Mouse (Mus musculus) lung, embryonic 14.5 days (tissue): ENCODE measurements around the gene Trim15. TPM values are rescaled to one million over a fixed set of nuclear protein-coding genes. Genes with fewer than 3 reads are reported as not detected.

Source experiments
- ATAC-seq: fragments of 200-750 bp; cut with Nextera tagmentation; 2 replicates; pipeline ENCODE4 v1.8.0; 2017; ENCODE audit warnings: mild to moderate bottlenecking, moderate TSS enrichment, moderate library complexity; ENCODE audit not compliant: insufficient read depth
- DNase-seq: peaks from one replicate; pipeline ENCODE4 v3.0.0-alpha.2; 2015
- H3K27ac ChIP-seq: fragments of 300-500 bp; sonication (generic); 2 replicates; pipeline ENCODE4 v1.5.1; 2014; ENCODE audit warnings: low read depth, mild to moderate bottlenecking, moderate library complexity
- H3K27me3 ChIP-seq: fragments of 300-500 bp; sonication (generic); 2 replicates; pipeline ENCODE4 v1.6.1; 2014; ENCODE audit warnings: low read length, control low read depth; ENCODE audit not compliant: insufficient read depth
- H3K36me3 ChIP-seq: fragments of 300-500 bp; sonication (generic); 2 replicates; pipeline ENCODE4 v1.6.1; 2014; ENCODE audit warnings: control low read depth; ENCODE audit not compliant: insufficient read depth
- H3K4me1 ChIP-seq: fragments of 300-500 bp; sonication (generic); 2 replicates; pipeline ENCODE4 v1.6.1; 2014; ENCODE audit warnings: antibody characterized with exemption, control low read depth; ENCODE audit not compliant: insufficient read depth
- H3K4me2 ChIP-seq: fragments of 300-500 bp; sonication (generic); 2 replicates; pipeline ENCODE4 v1.6.1; 2014; ENCODE audit warnings: mild to moderate bottlenecking
- H3K4me3 ChIP-seq: fragments of 300-500 bp; sonication (generic); 2 replicates; pipeline ENCODE4 v1.5.1; 2014; ENCODE audit warnings: low read depth, low read length
- H3K9ac ChIP-seq: fragments of 300-500 bp; sonication (generic); 2 replicates; pipeline ENCODE4 v1.6.1; 2014
- H3K9me3 ChIP-seq: fragments of 300-500 bp; sonication (generic); 2 replicates; pipeline ENCODE4 v1.6.1; 2016; ENCODE audit warnings: low read depth, low read length, control low read depth
- CTCF ChIP-seq: IDR thresholded peaks from 2 replicates; pipeline ENCODE4 v1.5.1; 2016; ENCODE audit warnings: antibody characterized with exemption, low read depth
- WGBS: fragments of 180-500 bp; shearing (Covaris S2); extraction: QIAGEN DNeasy Blood & Tissue Kit; methylation state at CpG from one replicate; pipeline ENCODE4 v1.1.7; 2014; 5-methylcytosine and 5-hydroxymethylcytosine counted together
- polyA plus RNA-seq: library from polyadenylated mRNA; unstranded; fragments of >200 nt; fragmentation: Nextera tagmentation; extraction: Ambion mirVana; gene quantifications from 2 replicates; pipeline ENCODE4 v1.2.1, GENCODE M21; 2014

The Trim15 gene
- polyA plus RNA-seq, 1 experiment from 2014 or later = 0.11 TPM

DNA sequence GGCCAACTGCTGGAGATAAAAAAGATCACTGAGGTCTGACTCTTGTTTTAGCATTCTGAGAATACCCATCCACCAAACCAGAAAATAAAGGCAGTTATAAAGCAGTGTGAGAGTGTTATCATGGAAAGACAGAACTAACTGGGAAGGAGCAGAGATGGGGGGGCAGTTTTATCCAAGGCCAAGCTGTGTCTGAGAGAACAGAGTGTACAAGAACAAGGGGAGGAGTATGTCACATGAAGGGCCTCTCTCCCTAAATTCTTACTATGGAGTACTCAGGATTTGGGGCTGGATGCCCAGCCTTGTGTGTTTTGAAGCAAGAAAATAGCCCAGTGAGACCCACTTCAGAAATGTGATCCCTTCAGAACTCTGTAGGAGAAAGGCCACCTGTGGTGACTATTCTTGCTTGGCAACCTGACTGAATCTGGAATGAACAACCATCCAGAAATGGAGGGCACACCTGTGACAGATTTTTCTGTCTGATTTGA is 26.0 kb downstream of the Trim15 start:
- peaks cover 5% of the 10 kb centered on the region; the same call in 1 of the 2 replicates for H3K4me1 ChIP-seq
- TF ChIP-seq CTCF = no peak

DNA sequence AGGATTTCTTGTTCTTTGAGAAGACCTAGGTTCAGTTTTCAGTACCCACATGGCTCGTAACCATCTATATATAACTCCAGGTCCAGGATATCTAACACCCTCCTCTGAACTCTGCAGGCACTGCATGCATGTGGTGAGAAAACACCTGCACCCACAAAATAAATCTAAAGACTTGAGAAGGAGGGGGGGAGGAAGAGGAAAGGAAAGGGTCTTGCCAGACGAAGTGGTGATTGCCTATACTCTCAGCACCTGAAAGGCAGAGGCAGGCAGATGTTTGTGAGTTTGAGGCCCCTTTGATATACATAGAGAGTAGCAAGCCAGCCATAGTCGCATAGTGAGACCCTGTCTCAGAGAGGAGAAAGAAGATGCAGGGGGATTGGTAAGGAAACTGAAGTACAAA is 27.1 kb downstream of the Trim15 start:
- WGBS = 70% methylated on average over 3 of the region's 3 CpGs
- no peaks in the 10 kb centered on the region for H3K9me3 ChIP-seq
- H3K4me3 ChIP-seq = no peak overlapping the region
- TF ChIP-seq CTCF = no peak
- no peak overlapping the region for H3K4me2 ChIP-seq
- H3K36me3 ChIP-seq = 0 out of 2 replicates have a peak, but pooled peaks cover 4% of the 10 kb centered on the region
- no peak overlapping the region for H3K27ac ChIP-seq
- peaks cover 6% of the 10 kb centered on the region; the same call in 1 of the 2 replicates for H3K4me1 ChIP-seq
- ATAC-seq = no peak
- DNase-seq = no peak
- no peak overlapping the region for H3K9ac ChIP-seq
- H3K27me3 ChIP-seq = no peaks in the 10 kb centered on the region

More for the DNA sequence above, 26.0 kb downstream of the Trim15 start:
- Histone ChIP-seq H3K27ac (no peak overlapping the region), H3K4me3 (no peak overlapping the region), H3K27me3 (no peaks in the 10 kb centered on the region), H3K9ac (no peak overlapping the region), H3K36me3 (0 out of 2 replicates have a peak, but pooled peaks cover 4% of the 10 kb centered on the region), H3K9me3 (no peaks in the 10 kb centered on the region), H3K4me2 (no peak overlapping the region)
- ATAC-seq = no peak
- no peak for DNase-seq

DNA sequence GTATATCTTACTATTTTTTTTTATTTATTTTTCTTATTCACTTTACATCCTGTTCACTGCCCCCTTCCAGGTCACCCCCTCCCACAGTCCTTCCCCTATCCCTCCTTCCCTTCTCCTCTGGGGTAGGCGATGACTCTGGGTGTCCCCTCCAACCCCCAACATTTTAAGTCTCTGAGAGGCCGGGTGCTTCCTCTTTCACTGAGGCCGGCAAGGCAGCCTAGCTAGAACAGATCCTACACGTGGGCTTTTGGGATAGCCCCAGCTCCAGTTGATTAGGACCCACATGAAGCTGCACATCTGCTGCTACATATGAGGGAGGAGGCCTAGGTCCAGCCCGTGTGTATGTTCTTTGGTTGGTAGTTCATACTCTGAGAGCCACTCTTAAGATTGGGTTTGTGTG is 28.0 kb downstream of the Trim15 start:
- Histone ChIP-seq H3K9me3 (no peaks in the 10 kb centered on the region), H3K27ac (no peak overlapping the region), H3K36me3 (0 out of 2 replicates have a peak, but pooled peaks cover 4% of the 10 kb centered on the region), H3K9ac (no peak overlapping the region), H3K4me1 (peaks cover 6% of the 10 kb centered on the region; the same call in 1 of the 2 replicates), H3K27me3 (no peaks in the 10 kb centered on the region), H3K4me3 (no peak overlapping the region), H3K4me2 (no peak overlapping the region)
- ATAC-seq = no peak
- 81% methylated on average over 5 of the region's 5 CpGs for WGBS
- no peak for TF ChIP-seq CTCF
- no peak for DNase-seq

DNA sequence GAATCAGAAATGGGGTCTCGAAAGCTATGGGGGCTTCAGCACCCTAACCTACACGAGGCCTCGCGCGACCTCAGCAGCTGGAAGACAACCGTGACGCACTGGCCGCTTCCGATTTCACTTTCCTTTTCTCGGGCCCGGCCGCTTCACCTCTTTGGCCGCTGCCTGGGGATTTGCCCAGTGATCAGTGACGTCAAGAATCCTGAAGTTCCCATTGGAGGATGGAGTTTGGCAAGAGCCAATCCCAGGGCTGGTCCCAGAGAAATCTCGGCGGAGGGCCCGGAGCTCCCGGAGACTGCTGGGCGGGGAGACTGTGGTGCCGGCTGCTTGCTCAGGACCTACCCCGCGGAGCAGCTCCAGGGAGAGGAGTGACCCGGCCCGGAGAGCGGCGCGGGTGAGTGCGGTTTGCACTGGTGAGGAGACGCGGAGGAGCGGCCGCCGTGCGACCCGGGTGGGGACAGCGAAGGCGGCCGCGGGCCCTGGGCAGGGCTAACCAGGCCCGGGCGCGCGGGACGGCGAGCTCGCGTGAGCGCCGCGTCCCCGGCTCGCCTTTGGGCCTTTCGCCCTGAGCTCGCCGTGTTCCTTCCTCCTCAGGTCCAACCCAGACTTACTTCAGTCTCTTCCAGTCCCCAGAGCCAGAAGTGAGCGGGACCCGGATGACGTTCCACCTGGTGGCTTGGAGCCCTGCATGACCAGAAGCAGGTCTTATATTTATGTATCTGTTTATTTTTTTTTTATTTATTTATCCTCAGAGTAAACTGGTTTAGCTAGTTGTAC is 29.9 kb downstream of the Trim15 start, which contains the start of gene Trim26:
Gene Trim26 (plus strand): TSS at position 261 of the 774 bp plus-strand sequence.
- ATAC-seq (peak; percentile 99), DNase-seq (peak; percentile 99)
- no peak for TF ChIP-seq CTCF
- Histone ChIP-seq H3K27ac (peak within 1 kb of the TSS; percentile 96), H3K9me3 (no peaks in the 10 kb centered on the region), H3K4me1 (peaks cover 6% of the 10 kb centered on the region; the same call in 1 of the 2 replicates), H3K36me3 (no peaks in the 10 kb centered on the region), H3K4me3 (peak within 1 kb of the TSS; percentile 70), H3K27me3 (no peaks in the 10 kb centered on the region), H3K4me2 (peak within 1 kb of the TSS; percentile 66), H3K9ac (peak within 1 kb of the TSS; percentile 86)
- under 1% methylated on average over 58 of the region's 58 CpGs for WGBS

DNA sequence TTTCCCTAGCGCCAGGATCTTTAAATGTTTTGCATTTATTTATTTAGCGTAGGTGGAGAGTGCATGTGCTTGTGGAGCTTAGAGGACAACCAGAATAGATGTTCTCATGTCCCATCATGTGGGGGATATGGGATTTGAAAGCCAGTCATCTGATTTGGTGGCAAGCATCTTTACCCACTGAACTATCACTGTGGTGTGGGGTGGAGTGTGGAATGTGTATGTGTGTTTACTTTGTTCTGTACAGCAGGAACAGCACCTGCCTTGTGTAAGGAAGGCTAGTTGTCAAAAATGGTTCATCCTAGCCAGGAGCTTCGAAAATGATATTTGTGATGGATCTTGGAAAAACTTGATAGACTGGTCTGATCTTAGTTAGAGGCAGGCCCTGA is 30.6 kb downstream of the Trim15 start:
- 13% methylated on average over 3 of the region's 3 CpGs for WGBS
- Histone ChIP-seq H3K4me2 (peak overlapping the region; percentile 66), H3K4me1 (peaks cover 6% of the 10 kb centered on the region; the same call in 1 of the 2 replicates), H3K9ac (peak overlapping the region; percentile 86; the same call in 1 of the 2 replicates), H3K9me3 (no peaks in the 10 kb centered on the region), H3K4me3 (peak overlapping the region; percentile 70), H3K27ac (peak overlapping the region; percentile 84), H3K27me3 (no peaks in the 10 kb centered on the region), H3K36me3 (no peaks in the 10 kb centered on the region)
- ATAC-seq (peak; percentile 42), DNase-seq (no peak)
- TF ChIP-seq CTCF = no peak; the same call in 1 of the 2 replicates

DNA sequence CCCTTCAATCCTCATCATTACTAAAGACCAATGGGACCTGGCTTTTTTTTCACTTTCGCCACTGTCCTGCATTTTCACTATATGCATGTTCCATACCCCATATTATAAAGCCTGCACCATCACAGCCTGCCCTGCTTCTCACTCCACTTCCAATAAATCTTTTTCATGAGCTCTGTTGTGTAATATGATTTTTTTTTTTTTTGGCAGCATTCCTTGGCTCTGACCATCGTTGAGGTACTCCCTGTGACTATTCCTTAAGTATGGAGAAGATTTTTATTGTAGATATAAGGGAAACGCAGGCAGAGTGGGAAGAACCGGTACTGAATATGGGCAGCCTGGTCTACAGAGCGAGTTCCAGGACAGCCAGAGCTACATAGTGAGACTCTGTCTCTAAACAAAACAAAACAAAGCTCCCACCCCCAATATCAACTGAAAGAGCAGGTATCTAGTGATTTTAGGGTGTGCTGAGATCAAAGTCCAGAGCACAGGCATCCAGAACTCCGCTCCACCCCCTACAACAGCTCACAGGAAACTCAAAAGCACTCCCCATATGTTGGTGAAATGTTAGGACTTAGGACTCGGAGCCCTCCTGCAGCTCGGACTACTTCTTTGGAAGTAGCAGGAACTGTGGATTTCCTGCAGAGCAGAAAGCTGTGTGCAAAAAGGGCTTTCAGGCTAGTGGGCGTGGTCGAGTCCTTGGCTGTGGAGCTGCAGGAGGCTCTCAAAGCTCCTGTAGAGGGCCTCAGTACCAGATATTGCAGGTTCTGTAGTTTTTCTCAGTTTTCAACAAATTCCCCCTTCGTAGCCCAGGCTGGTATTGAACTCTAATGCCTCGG is 31.2 kb downstream of the Trim15 start:
- H3K36me3 ChIP-seq = no peaks in the 10 kb centered on the region
- H3K4me2 ChIP-seq = peak overlapping the region; percentile 66
- H3K4me1 ChIP-seq = peaks cover 6% of the 10 kb centered on the region; the same call in 1 of the 2 replicates
- WGBS = 30% methylated on average over 12 of the region's 12 CpGs
- peak; percentile 41 for TF ChIP-seq CTCF
- peak; percentile 83 for DNase-seq
- H3K27me3 ChIP-seq = no peaks in the 10 kb centered on the region
- H3K4me3 ChIP-seq = peak overlapping the region; percentile 70; the same call in 1 of the 2 replicates
- ATAC-seq = peak; percentile 6; the same call in 1 of the 2 replicates
- H3K9ac ChIP-seq = peak overlapping the region; percentile 29; the same call in 1 of the 2 replicates
- H3K27ac ChIP-seq = peak overlapping the region; percentile 84; the same call in 1 of the 2 replicates
- no peaks in the 10 kb centered on the region for H3K9me3 ChIP-seq

DNA sequence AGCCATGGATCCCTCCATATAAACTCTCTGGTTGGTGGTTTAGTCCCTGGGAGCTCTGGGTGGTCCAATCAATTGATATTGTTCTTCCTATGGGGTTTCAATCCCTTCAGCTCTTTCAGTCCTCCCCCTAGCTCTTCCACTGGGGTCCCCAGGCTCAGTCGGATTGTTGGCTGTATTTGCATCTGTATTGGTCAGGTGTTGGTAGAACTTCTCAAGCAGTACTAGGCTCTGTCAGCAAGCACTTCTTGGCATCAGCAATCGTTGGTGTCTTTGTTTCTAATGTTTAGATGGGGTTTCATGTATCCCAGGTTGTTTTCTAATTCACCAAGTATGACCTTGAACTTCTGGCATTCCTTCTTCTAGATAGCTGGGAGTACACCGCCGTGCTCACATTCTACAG is 34.3 kb downstream of the Trim15 start:
- Histone ChIP-seq H3K4me3 (no peak overlapping the region), H3K4me2 (no peak overlapping the region), H3K27ac (no peak overlapping the region), H3K4me1 (peaks cover 6% of the 10 kb centered on the region; the same call in 1 of the 2 replicates), H3K36me3 (no peaks in the 10 kb centered on the region), H3K27me3 (no peaks in the 10 kb centered on the region), H3K9me3 (no peaks in the 10 kb centered on the region), H3K9ac (no peak overlapping the region)
- ATAC-seq (no peak), DNase-seq (no peak)
- 52% methylated on average over 4 of the region's 4 CpGs for WGBS
- no peak for TF ChIP-seq CTCF
